Mouse (Mus musculus) thymus, adult 18-20 months (tissue): Measurements from ENCODE around the gene Vps45.
A peak's percentile ranks its signal among the peaks of the same experiment; 100 is the strongest.
"Not testable (repeated sequence)": the region's sequence is repeated elsewhere in the genome, so short reads cannot be mapped to it uniquely, and the experiment has no call there.

Experiments used
- DNase-seq, 2 experiments: peaks; one replicate each; pipeline ENCODE4 v3.0.0; 2022; ENCODE audit warnings: mixed read lengths in 2 of 2

Gene Vps45

GRCm38 (mm10) chr3:95995802-95996428, 62.4 kb downstream of the Vps45 start, which contains the start of gene Plekho1:
TSS of gene Plekho1 (minus strand) at chr3:95996001.
- peak; percentile 32 to 35 for DNase-seq

GRCm38 (mm10) chr3:95994975-95995801, 63.1 kb downstream of the Vps45 start:
- peak in 1 of 2 experiments; percentile 30 for DNase-seq

DNA sequence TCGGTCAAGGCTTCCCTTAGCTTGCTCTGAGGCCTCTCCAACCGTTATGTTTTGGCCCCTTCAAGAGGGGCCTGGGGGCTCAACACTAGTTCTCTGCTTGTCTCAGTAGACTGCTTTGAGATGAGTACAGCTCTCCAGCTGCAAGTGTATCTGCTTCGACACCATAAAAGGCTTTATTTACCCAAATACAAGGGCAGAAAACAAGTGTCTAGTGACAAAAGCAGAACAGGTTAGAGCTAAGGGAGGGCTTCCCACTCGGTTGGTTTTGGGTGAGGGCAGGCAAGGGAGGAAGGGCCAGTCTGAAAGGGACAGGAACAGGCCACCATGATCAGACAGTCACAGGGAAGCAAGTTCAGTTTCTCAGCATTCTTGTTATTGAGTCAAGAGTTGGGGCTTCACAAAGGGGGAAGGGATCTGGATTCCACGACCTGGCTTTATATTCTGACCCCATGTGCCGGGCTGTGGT, 63.9 kb downstream of the Vps45 start:
- no peak for DNase-seq

- no peak for DNase-seq
Observed at GRCm38 (mm10) chr3:95993881-95994280, 64.4 kb downstream of the Vps45 start.

- no peak for DNase-seq
Observed at GRCm38 (mm10) chr3:95992990-95993603, 65.2 kb downstream of the Vps45 start.

- DNase-seq, result no peak
Observed at GRCm38 (mm10) chr3:95990413-95990941, 67.8 kb downstream of the Vps45 start.

DNA sequence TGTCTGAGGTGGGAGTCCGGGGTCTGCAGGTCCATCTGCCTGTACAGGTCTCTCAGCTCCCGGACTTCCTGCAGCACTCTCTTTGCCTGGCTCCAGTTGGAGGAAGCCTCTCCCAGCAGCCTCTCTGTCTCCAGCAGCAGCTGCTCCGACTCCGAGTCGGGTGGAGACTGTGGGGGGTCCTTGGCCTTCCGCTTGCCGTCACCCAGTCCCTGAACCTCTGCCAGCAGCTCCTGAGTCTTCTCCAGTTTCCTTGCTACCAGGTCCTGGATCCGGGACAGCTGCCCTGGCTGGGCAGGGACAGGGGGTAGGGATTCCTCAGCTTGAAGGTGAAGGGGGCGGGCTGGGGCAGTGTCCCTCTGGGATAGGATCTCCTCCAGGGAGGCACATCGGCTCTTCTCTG, 69.3 kb downstream of the Vps45 start:
- DNase-seq, result no peak

- no peak for DNase-seq
Observed at GRCm38 (mm10) chr3:95988138-95988537, 70.1 kb downstream of the Vps45 start.

- DNase-seq, result no peak
Observed at GRCm38 (mm10) chr3:95987386-95988110, 70.7 kb downstream of the Vps45 start.

GRCm38 (mm10) chr3:95986984-95987383, 71.3 kb downstream of the Vps45 start:
- no peak for DNase-seq

GRCm38 (mm10) chr3:95986001-95986622, 72.2 kb downstream of the Vps45 start:
- no peak for DNase-seq

- no peak for DNase-seq
Observed at GRCm38 (mm10) chr3:95985209-95986000, 72.9 kb downstream of the Vps45 start.

- DNase-seq, result no peak
Observed at GRCm38 (mm10) chr3:95982129-95982528, 76.1 kb downstream of the Vps45 start.

DNA sequence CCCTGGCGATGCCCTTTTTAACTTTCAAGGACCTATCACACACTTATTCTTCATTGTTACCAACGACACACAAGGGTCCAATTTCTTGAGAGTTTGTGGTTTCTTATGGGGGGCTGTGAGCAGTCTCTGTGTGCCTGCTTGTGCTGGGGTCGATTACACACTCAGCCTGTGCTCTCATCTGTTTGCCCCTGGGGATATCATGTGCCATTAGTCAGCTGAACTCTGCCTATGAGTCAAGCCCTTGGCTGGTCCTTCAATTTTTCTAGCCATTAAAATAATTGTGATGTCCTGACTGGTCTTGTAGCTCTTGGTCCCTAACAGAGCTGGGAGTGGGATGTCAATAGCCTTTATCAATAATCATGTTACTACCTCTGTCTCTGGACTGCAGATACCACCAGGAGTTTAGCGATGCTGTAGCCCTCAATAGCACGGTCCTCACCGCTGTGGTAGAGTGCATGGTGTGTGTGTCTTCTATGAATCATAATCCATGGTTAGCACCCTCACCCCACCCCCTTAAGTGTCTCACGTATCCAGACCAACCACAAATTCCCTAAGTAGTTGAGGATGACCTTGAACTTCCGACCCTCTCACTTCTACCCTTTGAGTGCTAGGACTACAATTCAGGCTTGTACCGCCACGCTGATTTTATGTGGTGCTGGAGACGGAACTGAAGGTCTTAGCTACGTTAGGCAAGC, 77.8 kb downstream of the Vps45 start:
- DNase-seq, result no peak

DNA sequence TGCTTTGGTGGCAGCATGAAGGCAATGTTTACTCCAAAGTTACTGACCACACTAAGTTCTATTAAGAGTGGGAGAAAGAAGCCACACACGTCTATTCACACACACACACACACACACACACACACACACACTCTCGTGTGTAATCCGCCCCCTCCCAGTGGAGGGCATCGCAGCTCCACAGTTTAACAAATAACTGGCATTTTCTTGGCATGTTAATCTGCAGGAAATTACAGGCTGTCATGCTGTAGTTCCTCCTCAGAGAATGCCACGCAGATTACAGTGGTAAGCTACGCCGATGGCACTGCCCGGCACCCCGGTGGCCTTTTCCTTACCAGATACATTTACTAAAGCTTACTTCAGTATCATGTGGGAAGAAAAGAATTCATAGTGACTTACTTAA, 80.0 kb downstream of the Vps45 start:
- no peak for DNase-seq

GRCm38 (mm10) chr3:95977587-95977986, 80.7 kb downstream of the Vps45 start:
- not testable (repeated sequence) for DNase-seq

DNA sequence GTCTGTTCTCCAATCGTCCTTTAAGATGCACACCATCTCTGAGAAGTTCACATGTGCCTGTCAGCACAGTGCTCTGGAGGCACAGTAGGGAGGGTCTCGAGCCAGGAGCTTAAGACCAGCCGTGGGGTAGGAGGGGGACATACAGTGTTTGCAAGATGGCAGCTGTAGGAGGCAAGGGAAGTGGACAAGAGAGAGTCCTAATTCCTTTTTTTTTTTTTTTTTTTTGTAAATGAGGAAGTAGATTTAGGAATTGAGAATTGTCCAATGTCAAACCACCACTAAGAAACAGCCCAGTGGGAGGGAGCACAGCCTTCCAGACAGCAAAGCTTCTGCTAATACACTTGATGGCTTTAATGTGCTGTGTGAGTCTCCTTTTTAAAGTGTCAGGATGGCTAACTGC, 81.2 kb downstream of the Vps45 start:
- DNase-seq, result no peak

GRCm38 (mm10) chr3:95972873-95973634, 85.2 kb downstream of the Vps45 start:
- DNase-seq, result peak; percentile 75 to 85

GRCm38 (mm10) chr3:95972251-95972872, 85.9 kb downstream of the Vps45 start:
- DNase-seq, result no peak
